Mouse (Mus musculus) small intestine, adult 2 months (tissue): Measurements from ENCODE around the gene Ccdc33. TPM values are rescaled to one million over a fixed set of nuclear protein-coding genes. Genes with fewer than 3 reads are reported as not detected.

ENCODE experiments used
- H3K27ac ChIP-seq: fragments of 200-500 bp; 2 replicates; pipeline ENCODE4 v1.5.1; 2012; ENCODE audit warnings: low read depth, low read length, control low read depth, inconsistent platforms; ENCODE audit not compliant: insufficient read depth
- H3K27me3 ChIP-seq: fragments of 200-500 bp; 2 replicates; pipeline ENCODE4 v1.6.1; 2012; ENCODE audit warnings: mild to moderate bottlenecking, moderate library complexity, low read length, inconsistent platforms; ENCODE audit not compliant: control insufficient read depth, insufficient read depth
- H3K36me3 ChIP-seq: fragments of 200-500 bp; 2 replicates; pipeline ENCODE4 v1.6.1; 2012; ENCODE audit warnings: mild to moderate bottlenecking, low read length, control low read depth, inconsistent platforms; ENCODE audit not compliant: control insufficient read depth, insufficient read depth
- H3K4me1 ChIP-seq: fragments of 200-500 bp; 2 replicates; pipeline ENCODE4 v1.6.1; 2012; ENCODE audit warnings: low read length, inconsistent platforms, mixed read lengths; ENCODE audit not compliant: control insufficient read depth, insufficient read depth, insufficient read length
- H3K4me3 ChIP-seq: fragments of 200-500 bp; 2 replicates; pipeline ENCODE4 v1.5.1; 2012; ENCODE audit warnings: low read depth, mild to moderate bottlenecking, control low read depth, inconsistent platforms, low read length, moderate library complexity
- CTCF ChIP-seq: fragments of 200-500 bp; IDR thresholded peaks from 2 replicates; pipeline ENCODE4 v1.5.1; 2012; ENCODE audit warnings: low read depth, mild to moderate bottlenecking, control low read depth, inconsistent platforms, low read length, moderate library complexity, mixed read lengths; ENCODE audit not compliant: insufficient replicate concordance, insufficient read length; ENCODE audit errors: extremely low read depth
- POLR2A ChIP-seq: fragments of 200-500 bp; IDR thresholded peaks from 2 replicates; pipeline ENCODE4 v1.6.1; 2012; ENCODE audit warnings: low read depth, mild to moderate bottlenecking, control low read depth, inconsistent platforms, low read length, moderate library complexity
- WGBS: fragments of 180-500 bp; shearing (Covaris S2); methylation state at CpG from one replicate; pipeline ENCODE4 v1.1.7; 2018; 5-methylcytosine and 5-hydroxymethylcytosine counted together
- polyA plus RNA-seq: library from polyadenylated mRNA; depleted of rRNA; stranded (reverse); fragments of >200 nt; gene quantifications from 2 replicates; pipeline ENCODE4 v1.2.3, GENCODE M21; 2012

Ccdc33 gene
- polyA plus RNA-seq, 1 experiment, result not detected

- Histone ChIP-seq H3K36me3 (no peaks in the 10 kb centered on the region), H3K4me3 (peak overlapping the region; percentile 54), H3K27ac (no peak overlapping the region), H3K4me1 (no peaks in the 10 kb centered on the region), H3K27me3 (no peaks in the 10 kb centered on the region)
- 1% methylated on average over 20 of the region's 20 CpGs for WGBS
- TF ChIP-seq POLR2A, result no peak
- peak; percentile 65; the same call in 1 of the 2 replicates for TF ChIP-seq CTCF
Measured at GRCm38 (mm10) chr9:57998032-57998659, 120.5 kb downstream of the Ccdc33 start.

DNA sequence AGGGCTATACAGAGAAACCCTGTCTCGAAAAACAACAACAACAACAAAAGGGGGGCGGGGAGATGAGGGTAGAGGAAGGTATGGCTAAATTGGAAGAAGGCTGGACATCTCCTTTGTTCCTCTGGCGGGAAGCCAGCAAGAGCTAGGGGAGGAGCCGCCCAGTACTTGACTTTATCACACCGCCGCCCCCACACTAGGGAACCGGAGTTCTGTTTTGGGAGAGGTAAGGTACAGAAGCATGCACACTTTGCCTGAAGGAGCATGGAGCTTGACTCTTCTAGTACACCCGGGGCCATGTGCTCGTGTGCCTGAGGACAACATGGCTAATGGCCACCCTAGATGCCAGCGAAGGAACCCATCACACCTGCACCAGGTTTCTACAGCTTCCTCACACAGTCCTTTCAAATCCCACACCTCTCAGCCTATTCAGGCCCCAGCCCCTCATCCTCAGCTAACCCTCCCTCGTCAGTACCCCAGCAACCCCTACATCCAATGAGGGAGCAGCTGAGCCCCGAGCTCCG, 121.1 kb downstream of the Ccdc33 start:
- peak overlapping the region; percentile 54 for H3K4me3 ChIP-seq
- H3K4me1 ChIP-seq, result no peaks in the 10 kb centered on the region
- no peaks in the 10 kb centered on the region for H3K36me3 ChIP-seq
- no peak overlapping the region for H3K27ac ChIP-seq
- H3K27me3 ChIP-seq, result no peaks in the 10 kb centered on the region
- TF ChIP-seq POLR2A (no peak), CTCF (no peak)
- 23% methylated on average over 13 of the region's 13 CpGs for WGBS

- H3K4me1 ChIP-seq, result no peaks in the 10 kb centered on the region
- no peaks in the 10 kb centered on the region for H3K36me3 ChIP-seq
- 46% methylated on average over 4 of the region's 4 CpGs for WGBS
- TF ChIP-seq POLR2A (no peak), CTCF (0 out of 2 replicates have a peak, but pooled peaks have one; percentile 16)
- H3K27ac ChIP-seq, result no peak overlapping the region
- no peak overlapping the region for H3K4me3 ChIP-seq
- H3K27me3 ChIP-seq, result no peaks in the 10 kb centered on the region
Measured at GRCm38 (mm10) chr9:57995282-57995681, 123.3 kb downstream of the Ccdc33 start.

- Histone ChIP-seq H3K4me1 (no peaks in the 10 kb centered on the region; the same call in 1 of the 2 replicates), H3K4me3 (no peak overlapping the region), H3K27ac (no peak overlapping the region), H3K36me3 (no peaks in the 10 kb centered on the region), H3K27me3 (no peaks in the 10 kb centered on the region)
- WGBS, result 78% methylated on average over 8 of the region's 8 CpGs
- TF ChIP-seq CTCF (no peak), POLR2A (no peak)
Measured at GRCm38 (mm10) chr9:57992781-57993591, 125.6 kb downstream of the Ccdc33 start.

DNA sequence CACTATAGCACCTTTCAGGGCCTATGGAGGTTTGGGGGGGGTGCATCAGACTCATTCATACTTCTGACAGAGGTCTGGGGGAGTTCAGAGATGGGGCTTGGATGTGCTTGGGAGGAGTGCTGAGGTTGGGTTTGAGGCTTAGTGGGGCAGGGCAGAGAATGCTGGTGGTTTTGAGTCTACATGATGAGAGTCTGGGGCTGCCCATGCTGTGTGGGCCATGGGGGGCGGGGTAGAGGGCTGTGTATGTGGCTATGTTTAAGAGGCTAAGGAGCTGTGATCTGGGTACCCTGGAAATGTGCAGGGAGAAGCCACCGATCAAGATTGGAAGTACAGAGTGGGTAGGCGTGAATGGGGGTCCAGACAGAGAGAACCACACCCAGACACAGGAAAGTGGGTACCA, 126.6 kb downstream of the Ccdc33 start:
- H3K4me1 ChIP-seq, result no peaks in the 10 kb centered on the region; the same call in 1 of the 2 replicates
- TF ChIP-seq POLR2A (no peak), CTCF (no peak)
- H3K36me3 ChIP-seq, result no peaks in the 10 kb centered on the region
- no peaks in the 10 kb centered on the region for H3K27me3 ChIP-seq
- WGBS, result 93% methylated on average over 3 of the region's 3 CpGs
- no peak overlapping the region for H3K27ac ChIP-seq
- H3K4me3 ChIP-seq, result no peak overlapping the region

DNA sequence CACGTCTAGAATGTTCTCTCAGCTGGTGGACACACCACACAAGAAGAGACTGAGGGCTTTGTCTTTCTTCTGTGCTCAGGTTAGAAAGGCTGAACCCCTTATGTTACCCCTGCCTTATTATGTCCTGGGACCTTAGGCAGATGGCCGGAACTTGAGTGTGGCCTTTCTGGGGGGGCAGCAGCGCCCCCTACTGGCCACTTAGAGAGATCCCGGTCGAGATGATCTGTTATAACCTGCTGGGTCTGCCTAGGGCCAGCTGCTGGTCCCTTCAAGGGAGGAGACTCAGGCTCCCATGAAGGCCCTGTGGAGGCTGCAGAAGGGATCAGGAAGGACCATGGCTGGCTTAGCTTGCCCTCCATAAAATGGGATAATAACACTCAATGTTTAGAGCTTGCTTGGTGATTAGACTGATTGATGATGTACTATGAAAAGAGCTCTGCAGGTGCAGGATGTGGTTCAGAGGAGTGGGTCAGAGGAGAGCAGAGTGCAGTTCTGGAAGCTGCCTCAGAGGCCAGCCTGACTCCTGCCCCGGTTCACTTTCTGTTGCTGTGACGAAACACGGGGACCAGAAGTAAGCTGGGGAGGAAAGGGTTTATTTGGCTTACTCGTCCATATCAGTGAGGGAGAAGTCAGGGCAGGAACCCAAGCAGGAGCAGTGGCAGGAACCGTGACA, 128.0 kb downstream of the Ccdc33 start:
- Histone ChIP-seq H3K27me3 (no peaks in the 10 kb centered on the region), H3K36me3 (no peaks in the 10 kb centered on the region), H3K4me1 (no peaks in the 10 kb centered on the region; the same call in 1 of the 2 replicates), H3K4me3 (no peak overlapping the region), H3K27ac (no peak overlapping the region)
- TF ChIP-seq POLR2A (no peak), CTCF (peak; percentile 94; the same call in 1 of the 2 replicates)
- WGBS, result 23% methylated on average over 10 of the region's 10 CpGs

DNA sequence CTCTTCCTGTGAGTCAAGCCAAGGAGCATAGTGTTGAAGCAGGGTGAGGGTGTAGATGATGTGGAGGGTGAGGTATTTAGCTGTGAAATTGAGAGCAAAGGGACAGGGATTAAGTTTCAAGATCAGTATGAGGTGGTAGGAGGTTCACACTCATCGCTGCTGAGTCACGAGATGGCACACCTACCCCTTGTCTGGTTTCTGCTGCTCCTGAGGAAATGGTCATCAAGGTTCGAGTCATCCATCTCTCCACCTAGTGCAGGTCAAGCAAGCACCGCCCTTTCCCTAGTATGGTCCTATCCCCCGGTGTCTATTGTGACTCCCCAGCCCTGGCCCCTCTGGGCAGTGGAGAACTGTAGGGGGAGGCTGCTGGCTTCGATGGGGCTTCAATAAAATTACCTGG, 129.3 kb downstream of the Ccdc33 start:
- WGBS, result 83% methylated on average over 6 of the region's 6 CpGs
- no peak for TF ChIP-seq POLR2A
- TF ChIP-seq CTCF, result no peak
- Histone ChIP-seq H3K27me3 (no peaks in the 10 kb centered on the region), H3K4me3 (no peak overlapping the region), H3K27ac (no peak overlapping the region), H3K36me3 (no peaks in the 10 kb centered on the region), H3K4me1 (no peaks in the 10 kb centered on the region; the same call in 1 of the 2 replicates)
